Comparison of ENCODE assay signal across 27 mouse cellular contexts in the genomic region with DNA sequence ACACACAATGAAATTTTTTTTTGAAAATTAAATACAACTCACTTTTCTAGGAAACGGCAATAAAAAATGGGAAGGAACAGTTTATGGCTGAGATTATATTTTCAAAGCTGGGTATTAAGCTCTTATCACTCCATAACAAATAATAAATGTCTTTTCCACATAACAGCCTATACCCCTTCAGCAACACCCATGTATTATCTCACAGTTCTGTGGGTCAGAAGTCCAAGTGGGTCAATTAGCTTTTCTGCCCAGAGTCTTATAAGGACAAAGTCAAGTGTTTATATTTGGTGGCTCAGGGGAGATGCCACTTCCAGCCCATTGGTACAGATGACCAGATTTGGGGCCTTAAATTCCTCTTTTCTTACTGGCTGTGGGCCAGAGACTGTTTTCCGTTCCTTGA.
DNase-seq lines count a peak whose midpoint lies in the region; ATAC-seq and TF ChIP-seq lines count a peak whose summit lies in the region.
"Had no signal": no experiment of that assay in that cellular context is flagged by ENCODE, and none has a peak within 500 bp of the region (broad histone marks: within the 10 kb centered on the region; RNA-seq: fewer than 3 reads in every experiment).

No protein-coding gene starts in this region.

- H3K27me3 ChIP-seq in spleen, adult 2 months (ENCODE audit: control insufficient read depth, insufficient read depth, low read length) = no peaks in the 10 kb centered on the region
- no peaks in the 10 kb centered on the region for H3K27me3 ChIP-seq in intestine, embryonic 16.5 days (replicated peaks; ENCODE audit: control insufficient read depth, insufficient read depth, low read length)
- no peaks in the 10 kb centered on the region for H3K27me3 ChIP-seq in forebrain, embryonic 11.5 days (ENCODE audit: control insufficient read depth, insufficient read depth, low read length)
- H3K27me3 ChIP-seq: embryonic facial prominence, embryonic 13.5 days; forebrain, embryonic 13.5 days; hindbrain, embryonic 13.5 days; Patski had no signal

- 0 out of 2 replicates have a peak, but pooled peaks have one; percentile 36 for ATAC-seq in common myeloid progenitor, adult 5-6 weeks (replicated peaks; ENCODE audit: low read depth, poor library complexity, severe bottlenecking)
- ATAC-seq in intestine, embryonic 16.5 days = peak; percentile 80
- 0 out of 2 replicates have a peak, but pooled peaks have one; percentile 21 for ATAC-seq in megakaryocyte progenitor cell, adult 5-6 weeks (replicated peaks; ENCODE audit: poor library complexity)
- no peak for ATAC-seq in forebrain, embryonic 11.5 days (replicated peaks; ENCODE audit: low FRiP score)
- ATAC-seq: forebrain, embryonic 13.5 days; forebrain, embryonic 16.5 days; hindbrain, embryonic 16.5 days; Patski had no signal

- no peak overlapping the region for H3K4me3 ChIP-seq in spleen, adult 2 months (ENCODE audit: extremely low read depth, insufficient read depth, insufficient read length)
- H3K4me3 ChIP-seq in intestine, embryonic 16.5 days (ENCODE audit: low read length) = no peak overlapping the region
- H3K4me3 ChIP-seq in forebrain, embryonic 11.5 days (ENCODE audit: low read depth, low read length) = no peak overlapping the region
- H3K4me3 ChIP-seq: embryonic facial prominence, embryonic 10.5 days; embryonic facial prominence, embryonic 13.5 days; erythroblast, embryonic 14.5 days; forebrain, embryonic 13.5 days; hindbrain, embryonic 10.5 days; hindbrain, embryonic 13.5 days had no signal

- H3K4me1 ChIP-seq in spleen, adult 2 months (ENCODE audit: control insufficient read depth, insufficient read depth, insufficient read length) = peaks cover 7% of the 10 kb centered on the region; the same call in 1 of the 2 replicates
- H3K4me1 ChIP-seq in intestine, embryonic 16.5 days (ENCODE audit: control insufficient read depth, insufficient read depth, low read length) = peaks cover 14% of the 10 kb centered on the region
- H3K4me1 ChIP-seq in forebrain, embryonic 11.5 days (replicated peaks; ENCODE audit: control insufficient read depth, insufficient read depth, low read length) = no peaks in the 10 kb centered on the region

- TF ChIP-seq POLR2A in spleen, adult 2 months (IDR thresholded peaks at IDR 0.05; ENCODE audit: low read depth, low read length) = no peak

- 34% methylated on average over 2 of the region's 2 CpGs for WGBS in spleen, adult 2 months
- 51% methylated on average over 2 of the region's 2 CpGs for WGBS in intestine, embryonic 16.5 days
- 78% methylated on average over 2 of the region's 2 CpGs for WGBS in forebrain, embryonic 11.5 days

- TF ChIP-seq CTCF in spleen, adult 2 months (IDR thresholded peaks at IDR 0.05; ENCODE audit: extremely low read depth, insufficient read depth, insufficient read length, insufficient replicate concordance) = no peak

- H3K4me2 ChIP-seq in intestine, embryonic 16.5 days (ENCODE audit: low read depth, low read length) = no peak overlapping the region
- no peak overlapping the region for H3K4me2 ChIP-seq in forebrain, embryonic 11.5 days (ENCODE audit: low read depth, low read length, severe bottlenecking)
- H3K4me2 ChIP-seq: embryonic facial prominence, embryonic 13.5 days; forebrain, embryonic 13.5 days; heart, embryonic 11.5 days; hindbrain, embryonic 13.5 days had no signal

- DNase-seq in spleen, adult 2 months (ENCODE audit: low read depth in 1 of 2, low spot score in 2 of 2) = no peak
- DNase-seq in spleen, postnatal 4 days (ENCODE audit: low spot score in 2 of 2) = no peak
- no peak for DNase-seq in forebrain, embryonic 11.5 days (ENCODE audit: low spot score)
- no peak for DNase-seq in kidney, postnatal 25 days
- no peak for DNase-seq in MN1 (ENCODE audit: low spot score)
- DNase-seq: adrenal gland, postnatal 10 days; adrenal gland, postnatal 36 days; B cell, adult 2 months; cerebellum, adult 18-20 months; cerebellum, adult 9-10 months; cerebellum, postnatal 14 days; gastrocnemius, postnatal 10 days; heart, adult 11 months had no signal

- no peaks in the 10 kb centered on the region for H3K9me3 ChIP-seq in intestine, embryonic 16.5 days (ENCODE audit: control insufficient read depth, low read length)
- no peaks in the 10 kb centered on the region for H3K9me3 ChIP-seq in forebrain, embryonic 11.5 days (ENCODE audit: control insufficient read depth, low read length)
- H3K9me3 ChIP-seq: embryonic facial prominence, embryonic 10.5 days; embryonic facial prominence, embryonic 13.5 days; forebrain, embryonic 13.5 days; hindbrain, embryonic 10.5 days; hindbrain, embryonic 13.5 days had no signal

- peak overlapping the region; percentile 61 for H3K27ac ChIP-seq in spleen, adult 2 months (ENCODE audit: insufficient read depth, low read length)
- no peak overlapping the region for H3K27ac ChIP-seq in intestine, embryonic 16.5 days (ENCODE audit: low read length)
- H3K27ac ChIP-seq in forebrain, embryonic 11.5 days (ENCODE audit: low read depth, low read length) = no peak overlapping the region
- H3K27ac ChIP-seq: embryonic facial prominence, embryonic 10.5 days; embryonic facial prominence, embryonic 13.5 days; forebrain, embryonic 13.5 days; hindbrain, embryonic 10.5 days; hindbrain, embryonic 13.5 days had no signal

- no peaks in the 10 kb centered on the region for H3K36me3 ChIP-seq in spleen, adult 2 months (ENCODE audit: control insufficient read depth, insufficient read depth, low read length)
- no peaks in the 10 kb centered on the region for H3K36me3 ChIP-seq in intestine, embryonic 16.5 days (ENCODE audit: control insufficient read depth, insufficient read depth, low read length)
- H3K36me3 ChIP-seq in forebrain, embryonic 11.5 days (ENCODE audit: control insufficient read depth, insufficient read depth, low read length) = no peaks in the 10 kb centered on the region
- H3K36me3 ChIP-seq: embryonic facial prominence, embryonic 10.5 days; embryonic facial prominence, embryonic 13.5 days; G1E; hindbrain, embryonic 10.5 days; hindbrain, embryonic 13.5 days had no signal

- no peak overlapping the region for H3K9ac ChIP-seq in intestine, embryonic 16.5 days (ENCODE audit: low read depth, low read length)
- no peak overlapping the region for H3K9ac ChIP-seq in forebrain, embryonic 11.5 days (ENCODE audit: low read length)
- H3K9ac ChIP-seq: embryonic facial prominence, embryonic 13.5 days; forebrain, embryonic 13.5 days; hindbrain, embryonic 13.5 days had no signal
